Mouse (Mus musculus) midbrain, embryonic 10.5 days (tissue): ENCODE results near the gene Fhad1. TPM values are rescaled to one million over a fixed set of nuclear protein-coding genes. Genes with fewer than 3 reads are reported as not detected.
A peak's percentile ranks its signal among the peaks of the same experiment; 100 is the strongest.

ENCODE experiments used
- DNase-seq: peaks from one replicate; pipeline ENCODE4 v3.0.0-alpha.2; 2017; ENCODE audit warnings: low spot score
- H3K27ac ChIP-seq: fragments of 300-500 bp; sonication (generic); replicated peaks from 2 replicates; pipeline ENCODE4 v1.5.1; 2016; ENCODE audit warnings: mild to moderate bottlenecking
- H3K27me3 ChIP-seq: fragments of 300-500 bp; sonication (generic); 2 replicates; pipeline ENCODE4 v1.6.1; 2016; ENCODE audit warnings: low read depth, mild to moderate bottlenecking; ENCODE audit not compliant: poor library complexity, severe bottlenecking
- H3K36me3 ChIP-seq: fragments of 300-500 bp; sonication (generic); 2 replicates; pipeline ENCODE4 v1.6.1; 2016; ENCODE audit warnings: mild to moderate bottlenecking, moderate library complexity
- H3K4me1 ChIP-seq: fragments of 300-500 bp; sonication (generic); 2 replicates; pipeline ENCODE4 v1.6.1; 2016
- H3K4me3 ChIP-seq: fragments of 300-500 bp; sonication (generic); 2 replicates; pipeline ENCODE4 v1.5.1; 2016; ENCODE audit warnings: mild to moderate bottlenecking, moderate library complexity
- H3K9me3 ChIP-seq: fragments of 300-500 bp; sonication (generic); replicated peaks from 2 replicates; pipeline ENCODE4 v1.6.1; 2016; ENCODE audit warnings: mild to moderate bottlenecking
- WGBS: fragments of 180-500 bp; shearing (Covaris S2); methylation state at CpG from one replicate; pipeline ENCODE4 v1.1.7; 2016; 5-methylcytosine and 5-hydroxymethylcytosine counted together
- polyA plus RNA-seq: library from polyadenylated mRNA; unstranded; fragments of >200 nt; fragmentation: Nextera tagmentation; extraction: Ambion mirVana; gene quantifications from 2 replicates; pipeline ENCODE4 v1.2.1, GENCODE M21; 2016

Fhad1 gene
- polyA plus RNA-seq, 1 experiment from 2014 or later: 1.6 TPM

DNA sequence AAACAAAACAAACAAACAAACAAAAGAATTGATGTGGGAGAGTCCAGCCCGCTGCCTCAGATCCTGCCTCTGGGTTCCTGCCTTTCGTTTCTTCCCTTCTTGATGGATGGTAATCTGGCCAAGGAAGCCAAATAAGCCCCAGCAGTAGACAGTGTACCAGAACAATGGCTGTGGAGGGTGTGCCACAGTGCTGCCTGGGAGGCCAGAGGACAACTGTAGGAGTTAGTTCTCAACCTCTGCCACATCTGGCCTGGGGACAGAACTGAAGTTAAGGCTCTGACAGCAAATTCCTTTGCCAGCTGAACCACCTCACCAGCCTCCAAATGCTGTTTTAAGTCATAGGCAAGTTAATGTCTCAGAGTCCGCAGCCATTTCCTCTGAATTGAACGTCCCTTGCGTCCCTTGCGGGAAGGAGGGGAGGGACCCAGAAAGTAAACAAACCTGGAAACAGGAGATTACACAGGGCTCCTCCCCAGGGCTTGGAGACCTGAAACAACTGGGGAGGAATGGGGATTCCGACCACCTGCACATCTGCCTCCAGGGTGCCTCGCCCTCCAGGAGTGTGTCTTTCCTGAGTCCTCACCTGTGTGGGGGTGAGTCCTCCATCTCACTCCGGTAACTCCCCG is 133.5 kb downstream of the Fhad1 start:
- Histone ChIP-seq H3K4me3 (no peak overlapping the region), H3K4me1 (peaks cover 21% of the 10 kb centered on the region), H3K27me3 (peaks cover 3% of the 10 kb centered on the region), H3K36me3 (no peaks in the 10 kb centered on the region), H3K9me3 (no peaks in the 10 kb centered on the region), H3K27ac (0 out of 2 replicates have a peak overlapping the region, but pooled peaks have one; percentile 14)
- no peak for DNase-seq
- WGBS: 65% methylated on average over 10 of the region's 10 CpGs

- peaks cover 25% of the 10 kb centered on the region for H3K4me1 ChIP-seq
- WGBS: 77% methylated on average over 9 of the region's 9 CpGs
- peaks cover 13% of the 10 kb centered on the region for H3K27me3 ChIP-seq
- no peaks in the 10 kb centered on the region for H3K36me3 ChIP-seq
- H3K4me3 ChIP-seq: no peak overlapping the region
- DNase-seq: no peak
- no peak overlapping the region for H3K27ac ChIP-seq
- H3K9me3 ChIP-seq: no peaks in the 10 kb centered on the region
These were observed 135.0 kb downstream of the Fhad1 start for GRCm38 (mm10) chr4:141879875-141880274.

- Histone ChIP-seq H3K4me1 (peaks cover 33% of the 10 kb centered on the region), H3K27me3 (peaks cover 13% of the 10 kb centered on the region), H3K9me3 (no peaks in the 10 kb centered on the region), H3K4me3 (no peak overlapping the region), H3K36me3 (no peaks in the 10 kb centered on the region), H3K27ac (no peak overlapping the region)
- no peak for DNase-seq
- 85% methylated on average over 4 of the region's 4 CpGs for WGBS
These were observed 135.8 kb downstream of the Fhad1 start for GRCm38 (mm10) chr4:141879074-141879473.

GRCm38 (mm10) chr4:141878621-141879020 is 136.3 kb downstream of the Fhad1 start:
- peaks cover 16% of the 10 kb centered on the region for H3K27me3 ChIP-seq
- no peaks in the 10 kb centered on the region for H3K9me3 ChIP-seq
- no peaks in the 10 kb centered on the region for H3K36me3 ChIP-seq
- H3K4me1 ChIP-seq: peaks cover 38% of the 10 kb centered on the region
- H3K4me3 ChIP-seq: no peak overlapping the region
- no peak overlapping the region for H3K27ac ChIP-seq
- no peak for DNase-seq
- 81% methylated on average over 7 of the region's 7 CpGs for WGBS

DNA sequence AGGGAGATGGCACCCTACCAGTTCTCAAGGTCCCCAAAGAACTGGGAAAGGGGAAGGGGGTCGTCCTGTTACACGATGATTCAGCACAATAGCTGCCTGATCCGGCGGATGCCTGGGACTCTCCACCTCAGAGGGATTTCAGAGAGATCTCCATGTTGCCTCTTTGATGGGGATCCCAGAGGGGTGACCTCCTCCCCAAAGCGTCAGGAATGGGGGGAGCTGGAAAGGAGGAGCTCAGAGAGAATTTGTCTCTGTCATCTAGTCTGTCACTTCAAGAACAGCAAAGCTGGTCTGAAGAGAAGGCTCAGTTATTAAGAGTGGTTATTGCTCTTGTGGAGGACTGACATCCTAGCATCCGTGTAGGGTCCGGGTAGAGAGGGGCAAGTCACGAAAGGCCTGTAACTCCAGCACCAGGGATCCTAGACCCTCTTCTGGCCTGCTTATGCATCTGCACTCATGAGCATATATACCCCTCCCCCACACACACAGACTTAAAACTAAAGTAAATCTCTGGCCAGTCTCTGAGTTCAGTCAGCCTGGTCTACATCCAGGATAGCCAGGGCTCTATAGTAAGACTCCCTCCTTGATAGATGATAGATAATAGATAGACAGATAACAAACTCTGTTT is 139.3 kb downstream of the Fhad1 start:
- Histone ChIP-seq H3K27me3 (peaks cover 31% of the 10 kb centered on the region), H3K4me1 (peaks cover 59% of the 10 kb centered on the region), H3K27ac (peak overlapping the region; percentile 86), H3K4me3 (peak overlapping the region; percentile 75), H3K9me3 (no peaks in the 10 kb centered on the region), H3K36me3 (peaks cover 8% of the 10 kb centered on the region; the same call in 1 of the 2 replicates)
- no peak for DNase-seq
- WGBS: 16% methylated on average over 8 of the region's 8 CpGs

DNA sequence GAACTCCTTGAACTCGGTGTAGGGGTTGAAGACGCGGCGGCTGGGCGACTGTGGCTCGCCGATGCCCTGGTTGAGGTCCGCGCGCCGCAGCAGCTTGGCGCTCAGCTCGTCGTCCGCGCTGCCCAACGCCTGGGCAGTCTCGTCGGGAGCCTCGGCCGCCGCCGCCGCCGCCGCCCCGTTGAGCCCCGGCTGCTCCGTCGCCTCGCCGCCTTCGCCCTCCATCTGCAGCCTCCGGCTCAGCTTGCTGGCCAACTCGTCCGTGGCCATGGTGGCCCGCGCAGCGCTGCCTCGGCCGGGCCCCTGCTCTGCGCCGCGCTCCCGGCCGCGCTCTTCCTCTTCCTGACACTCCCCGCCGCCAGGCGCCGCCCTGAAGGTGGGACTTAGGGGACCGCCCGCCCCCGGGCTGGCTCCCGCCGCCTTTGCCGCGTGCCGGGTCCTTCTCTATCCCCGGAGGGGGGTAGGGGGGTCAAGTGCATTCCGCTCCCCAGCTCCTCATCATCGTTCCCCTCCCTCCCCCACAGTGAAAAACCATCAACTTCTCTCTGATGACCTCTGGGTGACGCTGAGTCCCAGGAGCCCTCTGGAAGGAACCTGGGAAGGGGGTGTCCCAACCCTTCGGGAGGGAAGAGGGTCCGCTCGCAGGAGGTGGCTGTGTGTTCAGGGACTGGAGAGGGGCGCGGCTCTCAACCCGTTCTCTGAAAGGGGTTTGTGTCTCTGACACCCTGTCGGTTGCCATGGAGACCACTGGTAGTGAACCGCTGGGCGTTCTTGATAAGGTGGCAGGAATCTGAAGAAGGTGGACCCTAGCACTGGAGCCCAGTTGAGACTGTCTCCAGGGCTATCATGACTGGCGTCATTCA is 140.1 kb downstream of the Fhad1 start, which contains the start of gene Efhd2:
TSS of gene Efhd2 (minus strand) at position 320 of the 860 bp plus-strand sequence.
- H3K27ac ChIP-seq: peak within 1 kb of the TSS; percentile 86
- H3K4me3 ChIP-seq: peak within 1 kb of the TSS; percentile 75
- peaks cover 60% of the 10 kb centered on the region for H3K4me1 ChIP-seq

DNA sequence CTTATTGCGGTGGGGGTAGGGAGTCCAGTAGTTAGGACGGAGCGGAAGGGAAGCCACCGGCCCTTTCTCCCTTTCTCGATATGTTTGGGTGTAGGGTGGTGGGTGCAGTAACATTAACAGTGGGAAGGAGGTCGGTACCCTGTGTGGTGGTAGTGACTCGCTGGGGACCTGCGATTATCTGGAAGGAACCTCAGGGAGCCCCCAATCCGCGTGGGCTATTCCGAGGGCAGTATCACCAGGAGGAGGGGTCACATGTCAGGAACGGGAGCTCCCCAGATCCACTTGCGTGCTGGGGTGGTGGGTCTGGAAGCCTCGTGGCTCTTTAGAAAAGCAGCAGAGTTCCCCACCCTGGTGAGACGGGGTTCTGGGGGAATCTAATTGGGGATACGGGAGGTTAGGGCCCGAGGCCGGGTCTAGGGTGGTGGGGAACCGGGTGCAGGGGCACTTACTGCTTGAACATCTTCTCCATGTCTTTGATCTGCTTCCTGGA is 140.7 kb downstream of the Fhad1 start:
- H3K4me1 ChIP-seq: peaks cover 60% of the 10 kb centered on the region
- peaks cover 31% of the 10 kb centered on the region for H3K27me3 ChIP-seq
- 3% methylated on average over 19 of the region's 19 CpGs for WGBS
- no peak for DNase-seq
- H3K4me3 ChIP-seq: peak overlapping the region; percentile 75
- H3K36me3 ChIP-seq: peaks cover 20% of the 10 kb centered on the region; the same call in 1 of the 2 replicates
- H3K9me3 ChIP-seq: no peaks in the 10 kb centered on the region
- H3K27ac ChIP-seq: peak overlapping the region; percentile 86

More for the DNA sequence above, 140.1 kb downstream of the Fhad1 start, which contains the start of gene Efhd2:
- Histone ChIP-seq H3K27me3 (peaks cover 31% of the 10 kb centered on the region), H3K36me3 (peaks cover 15% of the 10 kb centered on the region; the same call in 1 of the 2 replicates), H3K9me3 (no peaks in the 10 kb centered on the region)
- WGBS: under 1% methylated on average over 73 of the region's 73 CpGs
- DNase-seq: peak; percentile 78

DNA sequence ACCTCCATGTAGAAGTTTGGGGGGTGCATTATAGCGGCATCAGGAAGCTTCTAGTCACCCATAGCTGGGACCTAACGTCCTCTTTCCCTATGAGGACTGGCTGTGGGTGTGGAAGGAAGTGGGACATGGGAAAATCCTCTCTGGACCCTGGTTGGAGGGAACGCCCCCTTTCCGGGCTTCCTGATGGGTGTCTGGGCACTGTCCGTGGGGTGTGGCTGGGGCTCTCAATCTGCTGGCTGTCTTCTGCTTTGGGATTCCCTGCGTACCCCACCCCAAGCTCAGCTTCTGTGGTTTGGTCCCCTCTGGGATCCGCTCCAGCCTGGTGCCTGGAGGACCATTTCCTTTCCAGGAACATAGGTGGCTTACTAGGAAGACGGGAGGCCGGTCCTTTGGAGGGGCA is 141.9 kb downstream of the Fhad1 start:
- peaks cover 62% of the 10 kb centered on the region for H3K4me1 ChIP-seq
- H3K9me3 ChIP-seq: no peaks in the 10 kb centered on the region
- H3K27me3 ChIP-seq: peaks cover 31% of the 10 kb centered on the region
- peaks cover 20% of the 10 kb centered on the region; the same call in 1 of the 2 replicates for H3K36me3 ChIP-seq
- no peak overlapping the region for H3K27ac ChIP-seq
- DNase-seq: no peak
- peak overlapping the region; percentile 75; the same call in 1 of the 2 replicates for H3K4me3 ChIP-seq
- WGBS: 78% methylated on average over 9 of the region's 9 CpGs

DNA sequence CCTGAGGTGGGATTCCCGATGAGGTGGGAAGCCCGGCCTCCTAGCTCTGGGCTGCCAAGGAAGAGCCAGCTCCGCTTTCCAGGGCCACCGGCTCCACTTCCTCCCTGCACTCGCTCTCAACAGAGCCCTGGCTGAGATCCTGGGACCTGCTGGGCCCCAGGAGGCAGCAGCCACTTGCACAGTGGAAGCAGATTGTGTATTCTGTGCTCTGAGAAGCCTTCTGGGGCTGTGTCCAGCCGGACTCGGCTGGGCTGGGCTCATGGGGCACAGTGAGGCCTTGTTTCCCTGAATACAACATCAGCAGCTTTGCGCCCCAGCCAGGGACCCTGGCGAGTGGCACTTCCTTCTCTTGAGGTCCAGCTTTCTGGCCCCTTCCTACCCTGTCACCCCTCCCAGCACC is 143.0 kb downstream of the Fhad1 start:
- peak overlapping the region; percentile 14; the same call in 1 of the 2 replicates for H3K27ac ChIP-seq
- peaks cover 20% of the 10 kb centered on the region; the same call in 1 of the 2 replicates for H3K36me3 ChIP-seq
- peaks cover 73% of the 10 kb centered on the region for H3K4me1 ChIP-seq
- 59% methylated on average over 9 of the region's 9 CpGs for WGBS
- no peak for DNase-seq
- peaks cover 31% of the 10 kb centered on the region for H3K27me3 ChIP-seq
- H3K9me3 ChIP-seq: no peaks in the 10 kb centered on the region
- H3K4me3 ChIP-seq: peak overlapping the region; percentile 25; the same call in 1 of the 2 replicates

DNA sequence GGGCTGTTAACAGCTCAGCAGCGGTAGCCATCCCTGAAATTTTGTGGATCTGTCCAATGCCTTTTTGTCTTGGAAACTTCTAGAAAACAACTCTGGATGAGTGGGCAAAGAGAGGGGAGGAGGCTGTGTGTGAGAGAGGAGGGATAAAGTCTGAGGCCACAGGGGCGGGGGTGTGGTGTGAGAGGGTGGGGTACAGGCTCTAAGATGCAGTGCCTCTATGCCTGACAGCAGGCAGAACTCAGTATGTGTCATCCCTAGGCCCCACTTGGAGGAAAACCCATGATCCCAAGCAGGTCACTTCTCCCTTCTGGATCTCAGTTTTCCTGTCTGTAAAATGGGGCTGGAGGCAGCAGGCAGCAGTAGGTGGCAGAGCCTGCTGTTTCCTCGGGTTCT is 143.6 kb downstream of the Fhad1 start:
- Histone ChIP-seq H3K4me3 (no peak overlapping the region), H3K27me3 (peaks cover 27% of the 10 kb centered on the region), H3K36me3 (peaks cover 20% of the 10 kb centered on the region; the same call in 1 of the 2 replicates), H3K27ac (no peak overlapping the region), H3K4me1 (peaks cover 74% of the 10 kb centered on the region), H3K9me3 (no peaks in the 10 kb centered on the region)
- DNase-seq: no peak
- 89% methylated on average over 3 of the region's 3 CpGs for WGBS

GRCm38 (mm10) chr4:141870666-141871332 is 144.1 kb downstream of the Fhad1 start:
- 80% methylated on average over 11 of the region's 11 CpGs for WGBS
- H3K4me1 ChIP-seq: peaks cover 69% of the 10 kb centered on the region
- peaks cover 20% of the 10 kb centered on the region; the same call in 1 of the 2 replicates for H3K36me3 ChIP-seq
- DNase-seq: no peak
- peaks cover 22% of the 10 kb centered on the region for H3K27me3 ChIP-seq
- no peak overlapping the region for H3K27ac ChIP-seq
- no peaks in the 10 kb centered on the region for H3K9me3 ChIP-seq
- H3K4me3 ChIP-seq: no peak overlapping the region
